ENCODE assay signal across 18 mouse cellular contexts in the genomic region with DNA sequence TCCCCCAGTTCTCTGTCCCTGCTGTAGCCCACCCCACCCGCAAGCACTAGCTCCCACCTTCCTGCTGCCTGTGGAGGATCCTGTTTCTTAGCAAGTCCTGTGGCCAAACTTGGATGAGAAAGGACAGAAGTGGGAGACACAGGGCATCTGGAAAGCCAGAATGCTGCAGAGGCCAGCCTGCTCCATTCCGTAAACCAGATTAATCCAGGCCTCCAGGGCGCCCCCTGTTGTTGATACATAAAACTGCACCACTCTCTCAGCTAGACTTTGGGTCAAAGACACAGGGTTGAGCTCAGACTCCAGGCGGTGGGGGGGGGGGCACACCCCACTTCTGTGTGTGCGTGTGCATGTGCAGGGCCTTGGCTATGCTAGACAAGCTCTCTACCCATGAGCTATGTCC. TPM values are rescaled to one million over a fixed set of nuclear protein-coding genes. Genes with fewer than 3 reads are reported as not detected.
A peak's percentile ranks its signal among the peaks of the same experiment; 100 is the strongest.
DNase-seq lines count a peak whose midpoint lies in the region; ATAC-seq and TF ChIP-seq lines count a peak whose summit lies in the region.
"Had no signal": no experiment of that assay in that cellular context is flagged by ENCODE, and none has a peak within 500 bp of the region (broad histone marks: within the 10 kb centered on the region; RNA-seq: fewer than 3 reads in every experiment).

No protein-coding gene starts in this region.

- H3K9ac ChIP-seq in lung, embryonic 14.5 days: no peak overlapping the region
- H3K9ac ChIP-seq in lung, postnatal 0 days (replicated peaks; ENCODE audit: low read depth): no peak overlapping the region
- H3K9ac ChIP-seq in intestine, postnatal 0 days (ENCODE audit: low read depth, low read length): no peak overlapping the region
- H3K9ac ChIP-seq: embryonic facial prominence, embryonic 12.5 days; heart, embryonic 15.5 days; hindbrain, embryonic 13.5 days; liver, embryonic 15.5 days; midbrain, embryonic 12.5 days had no signal

- TF ChIP-seq CTCF in gastrocnemius, adult 2 months (IDR thresholded peaks at IDR 0.05): peak; percentile 7; the same call in 1 of the 2 replicates
- TF ChIP-seq CTCF in lung, embryonic 14.5 days (IDR thresholded peaks at IDR 0.05; ENCODE audit: low read depth): peak; percentile 21
- no peak; the same call in 1 of the 2 replicates for TF ChIP-seq CTCF in lung, postnatal 0 days (IDR thresholded peaks at IDR 0.05)
- 0 out of 2 replicates have a peak, but pooled peaks have one; percentile 13 for TF ChIP-seq CTCF in G1E (IDR thresholded peaks at IDR 0.05; ENCODE audit: low read depth, low read length)
- TF ChIP-seq CTCF in olfactory bulb, adult 2 months (IDR thresholded peaks at IDR 0.05; ENCODE audit: insufficient read depth, low read depth, low read length): peak; percentile 37; the same call in 1 of the 2 replicates
- TF ChIP-seq CTCF in intestine, postnatal 0 days (IDR thresholded peaks at IDR 0.05; ENCODE audit: low read depth): no peak

- no peak for ATAC-seq in lung, embryonic 14.5 days (ENCODE audit: insufficient read depth)
- no peak for ATAC-seq in lung, postnatal 0 days
- no peak for ATAC-seq in G1E (ENCODE audit: extremely low read depth, insufficient number of reproducible peaks, low FRiP score, poor library complexity, severe bottlenecking)
- no peak for ATAC-seq in intestine, postnatal 0 days

- H3K9me3 ChIP-seq in lung, embryonic 14.5 days (ENCODE audit: low read depth, low read length): no peaks in the 10 kb centered on the region
- H3K9me3 ChIP-seq in lung, postnatal 0 days (ENCODE audit: low read length): no peaks in the 10 kb centered on the region
- H3K9me3 ChIP-seq in G1E (replicated peaks): no peaks in the 10 kb centered on the region
- H3K9me3 ChIP-seq in intestine, postnatal 0 days (ENCODE audit: control insufficient read depth): no peaks in the 10 kb centered on the region
- H3K9me3 ChIP-seq: embryonic facial prominence, embryonic 12.5 days; heart, embryonic 15.5 days; hindbrain, embryonic 13.5 days; liver, embryonic 15.5 days; midbrain, embryonic 12.5 days had no signal

- H3K36me3 ChIP-seq in lung, embryonic 14.5 days (ENCODE audit: insufficient read depth): no peaks in the 10 kb centered on the region
- H3K36me3 ChIP-seq in lung, postnatal 0 days (ENCODE audit: insufficient read depth, low read length): no peaks in the 10 kb centered on the region
- no peaks in the 10 kb centered on the region for H3K36me3 ChIP-seq in G1E (replicated peaks)
- no peaks in the 10 kb centered on the region for H3K36me3 ChIP-seq in intestine, postnatal 0 days (ENCODE audit: control insufficient read depth, insufficient read depth)
- H3K36me3 ChIP-seq: embryonic facial prominence, embryonic 12.5 days; heart, embryonic 15.5 days; hindbrain, embryonic 13.5 days; liver, embryonic 15.5 days; midbrain, embryonic 12.5 days had no signal

- H3K4me3 ChIP-seq in gastrocnemius, adult 2 months: no peak overlapping the region
- H3K4me3 ChIP-seq in lung, embryonic 14.5 days (ENCODE audit: low read depth, low read length): no peak overlapping the region
- no peak overlapping the region for H3K4me3 ChIP-seq in lung, postnatal 0 days (ENCODE audit: low read depth, low read length)
- no peak overlapping the region for H3K4me3 ChIP-seq in G1E (ENCODE audit: low read depth, low read length)
- no peak overlapping the region for H3K4me3 ChIP-seq in olfactory bulb, adult 2 months (ENCODE audit: insufficient read depth, low read depth, low read length)
- H3K4me3 ChIP-seq in intestine, postnatal 0 days (ENCODE audit: low read depth, low read length): no peak overlapping the region
- H3K4me3 ChIP-seq: embryonic facial prominence, embryonic 12.5 days; heart, embryonic 15.5 days; hindbrain, embryonic 13.5 days; liver, embryonic 15.5 days; midbrain, embryonic 12.5 days had no signal

- TF ChIP-seq POLR2A in olfactory bulb, adult 2 months (IDR thresholded peaks at IDR 0.05; ENCODE audit: insufficient read depth, low read depth, low read length): no peak

- H3K27me3 ChIP-seq in lung, embryonic 14.5 days (ENCODE audit: insufficient read depth, low read length): no peaks in the 10 kb centered on the region
- no peaks in the 10 kb centered on the region for H3K27me3 ChIP-seq in lung, postnatal 0 days (replicated peaks; ENCODE audit: insufficient read depth, low read length)
- peaks cover 21% of the 10 kb centered on the region; the same call in 1 of the 2 replicates for H3K27me3 ChIP-seq in G1E (ENCODE audit: insufficient read depth, low read length)
- H3K27me3 ChIP-seq in intestine, postnatal 0 days (replicated peaks; ENCODE audit: control insufficient read depth, insufficient read depth, low read length): no peaks in the 10 kb centered on the region
- H3K27me3 ChIP-seq: embryonic facial prominence, embryonic 12.5 days; heart, embryonic 15.5 days; liver, embryonic 15.5 days; midbrain, embryonic 12.5 days had no signal

- DNase-seq in gastrocnemius, adult 2 months: no peak
- DNase-seq in gastrocnemius, adult 18-20 months (ENCODE audit: low spot score): no peak
- no peak for DNase-seq in lung, embryonic 14.5 days
- DNase-seq in lung, postnatal 0 days (ENCODE audit: low spot score): no peak
- DNase-seq in G1E (ENCODE audit: low spot score): no peak
- no peak for DNase-seq in frontal cortex, postnatal 36 days (ENCODE audit: low spot score in 2 of 2)
- DNase-seq: cerebellum, adult 11-12 months; kidney, adult 11 months; kidney, postnatal 25 days; thymus, adult 18-20 months had no signal

- no peak overlapping the region for H3K4me2 ChIP-seq in lung, embryonic 14.5 days
- H3K4me2 ChIP-seq in lung, postnatal 0 days (replicated peaks; ENCODE audit: low read depth, low read length): no peak overlapping the region
- H3K4me2 ChIP-seq in intestine, postnatal 0 days (replicated peaks; ENCODE audit: low read depth): no peak overlapping the region
- H3K4me2 ChIP-seq: embryonic facial prominence, embryonic 12.5 days; heart, embryonic 15.5 days; hindbrain, embryonic 13.5 days; liver, embryonic 15.5 days; midbrain, embryonic 12.5 days had no signal

- H3K4me1 ChIP-seq in lung, embryonic 14.5 days (ENCODE audit: insufficient read depth): no peaks in the 10 kb centered on the region
- no peaks in the 10 kb centered on the region for H3K4me1 ChIP-seq in lung, postnatal 0 days (ENCODE audit: insufficient read depth, low read depth, low read length)
- H3K4me1 ChIP-seq in G1E (ENCODE audit: insufficient read depth, low read depth, low read length): 0 out of 2 replicates have a peak, but pooled peaks cover 3% of the 10 kb centered on the region
- H3K4me1 ChIP-seq in olfactory bulb, adult 2 months (ENCODE audit: control insufficient read depth, insufficient read depth, low read length): peaks cover 19% of the 10 kb centered on the region
- no peaks in the 10 kb centered on the region for H3K4me1 ChIP-seq in intestine, postnatal 0 days (replicated peaks; ENCODE audit: control insufficient read depth, insufficient read depth, low read length)
- H3K4me1 ChIP-seq: heart, embryonic 15.5 days; midbrain, embryonic 12.5 days had no signal

- no peak for TF ChIP-seq EP300 in lung, postnatal 0 days (IDR thresholded peaks at IDR 0.05)

- H3K27ac ChIP-seq in gastrocnemius, adult 2 months: no peak overlapping the region
- H3K27ac ChIP-seq in lung, embryonic 14.5 days (ENCODE audit: low read depth): no peak overlapping the region
- no peak overlapping the region for H3K27ac ChIP-seq in lung, postnatal 0 days (ENCODE audit: low read length)
- no peak overlapping the region for H3K27ac ChIP-seq in olfactory bulb, adult 2 months (ENCODE audit: insufficient read depth, low read depth, low read length)
- H3K27ac ChIP-seq in intestine, postnatal 0 days (ENCODE audit: low read depth, low read length): no peak overlapping the region
- H3K27ac ChIP-seq: embryonic facial prominence, embryonic 12.5 days; heart, embryonic 15.5 days; hindbrain, embryonic 13.5 days; liver, embryonic 15.5 days; midbrain, embryonic 12.5 days had no signal

- intact Hi-C loops in gastrocnemius, adult 2 months (cut with DNase I): no loop called here

- 63% methylated on average over 5 of the region's 5 CpGs for WGBS in lung, embryonic 14.5 days
- WGBS in lung, postnatal 0 days: 68% methylated on average over 5 of the region's 5 CpGs
- WGBS in olfactory bulb, adult 2 months: 73% methylated on average over 5 of the region's 5 CpGs
- 73% methylated on average over 5 of the region's 5 CpGs for WGBS in intestine, postnatal 0 days

RNA-seq across cellular contexts. Expression of a gene that starts 1.4 kb away (rescaled TPM):
- total RNA-seq in gastrocnemius, adult 2 months (2021): 1 to 10 TPM; 1.9 TPM
- 1 to 10 TPM in 1 of 2 experiments, under 1 TPM in 1; 0.82 to 2.3 TPM for total RNA-seq in gastrocnemius, adult 18-20 months (2021)
- polyA plus RNA-seq in lung, embryonic 14.5 days (2014; fragmentation: Nextera tagmentation; extraction: Ambion mirVana): 4.2 and 4.9 TPM in 2 replicates
- 14.5 and 16.1 TPM in 2 replicates for polyA plus RNA-seq in lung, postnatal 0 days (2015; fragmentation: Nextera tagmentation; extraction: Ambion mirVana)
- total RNA-seq in G1E (2014; fragmentation: Nextera tagmentation) (not detected in 2 replicates), G1E (2017) (1.4 and 1.5 TPM in 2 replicates)
- 0.04 and 0.26 TPM in 2 replicates for polyA plus RNA-seq in G1E (2012)
- polyA plus RNA-seq in olfactory bulb, adult 2 months (2012; ENCODE audit: insufficient read depth, insufficient read length, low replicate concordance, missing spikeins): not detected in 2 replicates
- 2.5 and 3.1 TPM in 2 replicates for polyA plus RNA-seq in intestine, postnatal 0 days (2015; fragmentation: Nextera tagmentation; extraction: Ambion mirVana)

RNA-seq across cellular contexts. Expression of a gene that starts 22.9 kb away (rescaled TPM):
- total RNA-seq in gastrocnemius, adult 2 months (2021): 1 to 10 TPM; 1.4 to 1.7 TPM
- 1 to 10 TPM in 1 of 2 experiments, under 1 TPM in 1; 0.96 to 1.8 TPM for total RNA-seq in gastrocnemius, adult 18-20 months (2021)
- 12.2 and 16.2 TPM in 2 replicates for polyA plus RNA-seq in lung, embryonic 14.5 days (2014; fragmentation: Nextera tagmentation; extraction: Ambion mirVana)
- polyA plus RNA-seq in lung, postnatal 0 days (2015; fragmentation: Nextera tagmentation; extraction: Ambion mirVana): 29.7 and 32.1 TPM in 2 replicates
- 647 and 735 TPM in 2 replicates for total RNA-seq in G1E (2014; fragmentation: Nextera tagmentation)
- 713 and 736 TPM in 2 replicates for total RNA-seq in G1E (2017)
- polyA plus RNA-seq in G1E (2012): 981 and 1,035 TPM in 2 replicates
- polyA plus RNA-seq in olfactory bulb, adult 2 months (2012; ENCODE audit: insufficient read depth, insufficient read length, low replicate concordance, missing spikeins): 2,065 TPM in 1 of 2 replicates, not detected in the other
- 9.0 and 9.9 TPM in 2 replicates for polyA plus RNA-seq in intestine, postnatal 0 days (2015; fragmentation: Nextera tagmentation; extraction: Ambion mirVana)

RNA-seq across cellular contexts. Expression of a gene that starts 51.0 kb away (rescaled TPM):
- under 1 TPM in 1 of 2 experiments, not detected in 1; 0.05 TPM for total RNA-seq in gastrocnemius, adult 2 months (2021)
- not detected for total RNA-seq in gastrocnemius, adult 18-20 months (2021)
- 0.08 TPM in 1 of 2 replicates, not detected in the other for polyA plus RNA-seq in lung, embryonic 14.5 days (2014; fragmentation: Nextera tagmentation; extraction: Ambion mirVana)
- polyA plus RNA-seq in lung, postnatal 0 days (2015; fragmentation: Nextera tagmentation; extraction: Ambion mirVana): 0.06 and 0.10 TPM in 2 replicates
- total RNA-seq in G1E (2014; fragmentation: Nextera tagmentation) (not detected in 2 replicates), G1E (2017) (0.05 and 0.12 TPM in 2 replicates)
- polyA plus RNA-seq in G1E (2012): not detected in 2 replicates
- polyA plus RNA-seq in olfactory bulb, adult 2 months (2012; ENCODE audit: insufficient read depth, insufficient read length, low replicate concordance, missing spikeins): not detected in 2 replicates
- 0.05 and 0.10 TPM in 2 replicates for polyA plus RNA-seq in intestine, postnatal 0 days (2015; fragmentation: Nextera tagmentation; extraction: Ambion mirVana)
- polyA plus RNA-seq: embryonic facial prominence, embryonic 12.5 days; gonadal fat pad, adult 2 months; liver, embryonic 15.5 days had no signal

Comparison
In these comparisons a context has a peak if more than half of its experiments do, and no peak if none do; other contexts are left out.
1. CTCF ChIP-seq: peak in gastrocnemius, adult 2 months (single experiment), lung, embryonic 14.5 days (single experiment), G1E (single experiment) and olfactory bulb, adult 2 months (single experiment); none in lung, postnatal 0 days (single experiment) and intestine, postnatal 0 days (single experiment).
2. RNA of a gene that starts 22.9 kb away (polyA plus RNA-seq): 981 to 1,035 TPM in G1E and 2,065 TPM in olfactory bulb, adult 2 months; 29.7 to 32.1 TPM in lung, postnatal 0 days, 12.2 to 16.2 TPM in lung, embryonic 14.5 days and 9.0 to 9.9 TPM in intestine, postnatal 0 days; every median in the first group is over 10 times any median in the second.